Mouse (Mus musculus): ENCODE data around the gene Rabgap1l.

Gene Rabgap1l

DNA sequence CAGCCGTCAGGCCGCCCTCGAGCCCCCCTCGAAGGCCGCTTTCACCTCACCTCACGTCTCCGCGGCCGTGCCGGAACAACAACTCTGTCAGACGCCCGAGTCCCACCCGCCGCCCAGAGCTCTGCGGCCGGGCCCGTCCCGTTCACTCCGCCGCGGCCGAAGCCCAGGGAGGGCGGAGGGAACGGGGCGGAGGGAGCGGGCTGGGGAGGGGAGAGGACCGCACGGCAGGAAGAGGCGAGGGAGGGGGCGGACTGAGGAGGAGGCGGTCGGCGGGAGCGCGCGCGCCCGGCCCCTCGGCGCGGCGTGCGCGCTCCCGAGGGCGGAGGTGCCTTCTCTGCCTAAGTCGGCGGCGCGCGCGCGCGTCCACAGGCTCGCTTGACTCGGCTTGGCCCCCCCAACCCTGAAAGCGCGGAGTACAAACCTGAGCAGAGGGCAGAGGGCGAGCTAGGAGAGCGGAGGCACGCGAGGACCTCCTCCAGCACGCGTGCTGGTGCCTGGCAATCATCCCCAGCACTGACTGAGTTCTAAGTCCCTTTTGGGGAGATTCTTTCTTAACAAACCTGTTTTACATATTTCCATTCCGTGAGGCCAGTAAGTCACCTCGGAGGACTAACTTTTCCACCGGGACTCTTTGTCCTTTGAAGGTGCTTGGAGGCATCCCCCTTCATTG, at the start of gene Rabgap1l:
Gene Rabgap1l, minus strand, starts transcription at position 526 of the 670 bp plus-strand sequence.
- peak; percentile 79 to 82 for DNase-seq

DNA sequence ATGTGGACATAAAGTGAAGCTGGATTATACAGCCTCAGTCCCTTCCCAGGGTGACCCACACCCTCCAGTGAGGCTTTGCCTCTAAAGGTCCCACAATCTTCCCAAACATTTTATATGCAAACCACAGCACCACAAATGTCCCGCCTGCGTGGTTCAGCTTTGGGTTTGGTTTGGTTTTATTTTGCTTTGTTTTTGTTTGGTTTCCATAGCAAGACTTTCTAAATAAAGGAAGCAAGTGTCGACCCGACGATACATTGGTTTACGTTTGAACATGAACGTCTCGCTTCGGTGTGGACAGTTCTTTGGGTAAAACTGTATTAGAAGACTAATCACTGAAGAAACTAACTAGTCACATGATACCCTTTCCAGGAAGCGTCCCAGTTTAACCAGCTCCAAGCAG, 49.6 kb upstream of the Rabgap1l start:
- DNase-seq = no peak

DNA sequence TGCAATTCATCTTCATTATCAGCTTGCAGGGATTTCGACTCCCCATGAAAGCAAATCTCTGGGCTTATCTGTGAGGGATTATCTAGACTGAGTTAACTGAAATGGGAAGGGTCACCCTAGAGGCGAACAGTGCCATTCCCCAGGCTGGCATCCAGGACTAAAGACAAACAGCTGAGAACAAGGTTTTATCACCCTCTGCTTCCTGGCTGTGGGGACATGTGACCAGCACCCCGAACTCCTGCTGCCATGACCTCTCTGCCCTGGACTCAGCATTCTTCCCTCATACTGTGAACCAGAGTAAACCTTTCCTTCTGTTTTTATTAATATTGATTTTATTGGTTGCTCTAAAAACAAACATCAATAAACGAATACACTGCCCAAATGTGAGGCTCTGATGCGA, 47.6 kb upstream of the Rabgap1l start:
- DNase-seq = no peak

DNA sequence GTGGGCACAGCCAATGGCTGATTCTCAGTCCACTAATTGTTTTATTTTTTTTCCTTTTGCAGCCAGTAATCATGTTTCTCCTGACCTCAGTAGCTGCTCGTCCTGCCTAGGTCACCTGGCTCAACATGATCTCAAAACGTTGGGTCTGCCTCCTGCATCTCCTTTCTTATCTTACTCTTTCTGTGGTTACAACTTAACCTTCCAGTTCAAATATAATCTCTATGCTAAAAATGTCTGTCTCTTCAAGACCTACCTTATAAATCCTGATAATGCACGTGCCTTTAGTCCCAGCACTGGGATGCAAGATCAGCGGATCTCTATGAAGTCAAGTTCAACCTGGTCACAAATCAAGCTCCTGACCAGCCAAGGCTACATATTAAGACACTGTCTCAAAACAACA, 46.1 kb upstream of the Rabgap1l start:
- DNase-seq = no peak

DNA sequence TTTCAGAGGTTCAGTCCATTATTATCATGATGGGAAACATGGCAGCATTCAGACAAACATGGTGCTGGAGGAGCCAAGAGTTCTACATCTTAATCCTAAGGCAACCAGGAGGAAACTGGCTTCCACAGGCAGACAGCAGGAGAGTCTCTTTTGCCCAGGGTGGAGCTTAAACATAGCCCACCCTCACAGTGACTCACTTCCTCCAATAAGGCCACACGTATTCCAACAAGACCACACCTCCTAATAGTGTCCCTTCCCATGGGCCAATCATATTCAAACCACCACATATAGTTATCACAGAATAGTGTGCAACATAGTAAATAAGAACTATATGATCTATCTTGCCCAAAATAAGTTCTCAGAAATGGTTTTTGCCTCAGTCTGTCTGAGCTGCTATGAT, 41.4 kb upstream of the Rabgap1l start:
- no peak for DNase-seq

GRCm38 (mm10) chr1:160832267-160833021, 39.4 kb upstream of the Rabgap1l start:
- no peak for DNase-seq

- DNase-seq = no peak
Observed at GRCm38 (mm10) chr1:160830608-160831498, 37.8 kb upstream of the Rabgap1l start.

DNA sequence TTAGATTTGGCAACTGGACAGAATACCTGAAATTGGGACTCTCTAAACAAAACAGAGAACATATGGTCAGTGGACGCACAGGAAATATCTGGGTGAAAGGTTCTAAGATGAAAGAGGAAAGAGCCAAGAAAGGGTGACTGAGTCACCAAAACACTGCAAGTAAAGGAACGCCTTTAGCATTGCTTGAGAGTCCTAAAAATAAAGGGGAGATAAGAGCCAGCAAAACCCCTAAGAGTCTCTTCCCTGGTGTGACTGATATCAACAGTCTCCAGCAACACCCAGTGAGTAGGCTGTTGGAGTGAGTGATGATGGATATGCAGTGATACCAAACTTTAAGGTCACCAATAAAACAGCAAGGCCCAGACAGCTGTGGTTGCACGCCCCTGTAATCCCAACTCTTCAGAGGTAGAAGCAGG, 32.4 kb upstream of the Rabgap1l start:
- no peak for DNase-seq

DNA sequence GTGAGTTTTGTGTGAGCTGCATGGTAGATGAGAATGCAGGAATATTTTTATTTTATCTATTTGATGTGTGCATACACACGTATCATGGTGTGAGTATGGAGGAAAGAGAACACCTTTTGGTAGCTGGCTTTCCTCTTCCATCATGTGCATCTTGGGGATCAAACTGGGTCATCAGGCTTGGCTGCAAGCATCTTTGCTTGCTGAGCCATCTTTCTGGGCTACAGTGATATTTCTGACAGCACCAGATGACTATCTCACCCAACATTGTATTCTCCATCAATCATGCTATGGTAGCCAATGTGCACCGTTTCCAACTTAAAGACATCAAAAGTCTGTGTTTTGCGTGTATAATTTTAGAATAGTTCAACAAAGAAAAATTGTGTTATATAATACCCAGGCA, 30.6 kb upstream of the Rabgap1l start:
- DNase-seq = no peak

- DNase-seq = no peak
Observed at GRCm38 (mm10) chr1:160814198-160814597, 21.2 kb upstream of the Rabgap1l start.

DNA sequence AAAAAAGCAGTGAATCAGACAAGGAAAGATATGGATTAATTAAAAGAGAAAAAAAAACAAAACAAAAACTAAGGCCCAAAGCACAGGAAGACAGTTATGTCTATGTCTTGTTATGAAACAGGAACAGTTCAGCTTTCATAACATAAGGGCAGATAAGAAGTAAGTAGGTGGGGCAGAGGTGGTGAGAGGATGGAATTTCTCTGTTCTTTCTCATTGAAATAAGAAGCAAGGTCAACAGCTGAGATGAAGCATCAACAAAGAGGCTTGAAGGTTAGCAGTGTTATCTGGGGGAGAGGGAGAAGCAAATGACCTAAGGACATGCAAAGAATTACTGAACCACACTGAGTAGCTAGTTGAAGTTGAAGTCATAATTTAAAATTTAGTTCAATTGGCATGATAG, 19.4 kb upstream of the Rabgap1l start:
- no peak for DNase-seq

GRCm38 (mm10) chr1:160811930-160812329, 18.9 kb upstream of the Rabgap1l start:
- no peak for DNase-seq

DNA sequence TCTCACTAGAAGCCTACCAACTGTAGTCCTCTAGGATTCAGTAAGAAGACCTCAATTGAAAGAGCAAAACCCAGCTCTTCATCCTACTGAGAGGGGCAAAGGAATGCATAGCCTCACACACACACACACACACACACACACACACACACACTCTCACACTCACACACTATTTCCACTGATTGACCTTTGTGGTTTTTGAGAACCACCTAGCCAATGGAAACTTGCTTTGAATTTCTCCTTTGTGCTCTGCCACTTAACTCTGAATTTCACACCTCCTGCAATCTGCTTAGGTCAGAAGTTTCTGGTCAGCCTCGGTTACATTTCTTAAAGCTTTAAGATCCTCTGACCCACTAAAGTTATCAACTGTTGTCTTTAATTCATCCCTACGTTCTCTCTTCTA, 12.3 kb upstream of the Rabgap1l start:
- no peak for DNase-seq

DNA sequence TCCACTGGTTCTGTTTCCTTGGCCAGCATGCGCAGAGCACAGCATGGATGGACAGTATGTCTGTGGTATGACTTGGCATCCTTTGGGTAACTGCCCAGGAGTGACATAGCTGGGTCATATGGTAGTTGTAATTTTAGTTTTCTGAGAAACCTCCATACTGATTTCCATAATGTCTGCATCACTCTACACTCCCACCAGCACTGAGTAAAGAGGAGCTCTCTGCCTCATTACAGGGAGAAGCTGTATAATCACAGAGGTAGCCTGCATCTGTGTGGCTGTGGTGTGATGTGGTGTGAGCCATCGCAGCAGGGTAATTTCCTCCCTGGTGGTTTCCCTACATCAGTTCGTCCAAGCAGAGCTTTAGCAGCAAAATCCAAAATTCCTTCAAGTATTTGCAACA, 7.0 kb upstream of the Rabgap1l start:
- no peak for DNase-seq

DNA sequence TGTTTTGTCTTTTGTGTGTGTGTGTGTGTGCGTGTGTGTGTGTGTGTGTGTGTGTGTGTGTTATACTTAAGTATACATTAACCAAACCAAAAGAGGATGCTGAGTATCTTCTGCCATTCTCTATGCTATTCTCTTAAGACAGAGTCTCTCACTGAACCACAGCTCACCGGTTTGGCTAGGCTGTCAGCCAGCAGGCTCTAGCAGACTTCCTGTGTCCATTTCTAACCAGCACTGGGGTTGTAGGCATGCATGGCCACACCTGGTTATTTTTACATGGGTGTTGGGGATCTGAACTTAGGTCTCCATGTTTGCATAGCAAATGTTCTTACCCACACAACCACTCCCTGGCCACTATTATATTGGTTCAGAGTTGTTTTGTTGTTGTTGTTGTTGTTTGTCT, 2.0 kb upstream of the Rabgap1l start:
- no peak for DNase-seq

- DNase-seq = no peak
Observed at GRCm38 (mm10) chr1:160793791-160794757, 1.1 kb upstream of the Rabgap1l start.

DNA sequence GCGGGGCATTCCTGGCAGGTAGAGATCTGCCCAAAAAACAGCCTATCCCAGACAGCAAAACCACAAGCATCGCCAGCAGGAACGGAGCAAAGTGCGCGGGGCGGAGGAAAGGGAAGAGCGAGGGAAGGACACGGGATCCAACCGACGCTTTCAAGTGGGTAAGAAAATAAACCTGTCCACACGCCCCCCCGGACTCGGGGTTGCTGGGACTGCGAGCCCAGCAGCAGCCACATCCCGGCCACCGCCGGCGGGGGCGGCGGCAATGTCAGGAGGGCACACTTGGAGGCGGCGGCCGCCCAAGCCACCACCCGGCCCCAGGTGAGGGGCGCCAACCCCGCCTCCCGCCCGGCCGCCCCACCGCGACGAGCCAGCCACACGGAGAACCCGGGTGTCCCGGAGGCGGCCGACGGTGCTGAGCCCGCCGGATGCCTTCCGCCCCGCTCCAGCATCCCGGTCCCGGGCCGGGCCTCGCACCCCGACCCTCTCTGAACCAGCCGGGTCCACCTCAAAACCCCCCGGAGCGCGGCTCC, 790 bp downstream of the Rabgap1l start:
- DNase-seq = no peak

DNA sequence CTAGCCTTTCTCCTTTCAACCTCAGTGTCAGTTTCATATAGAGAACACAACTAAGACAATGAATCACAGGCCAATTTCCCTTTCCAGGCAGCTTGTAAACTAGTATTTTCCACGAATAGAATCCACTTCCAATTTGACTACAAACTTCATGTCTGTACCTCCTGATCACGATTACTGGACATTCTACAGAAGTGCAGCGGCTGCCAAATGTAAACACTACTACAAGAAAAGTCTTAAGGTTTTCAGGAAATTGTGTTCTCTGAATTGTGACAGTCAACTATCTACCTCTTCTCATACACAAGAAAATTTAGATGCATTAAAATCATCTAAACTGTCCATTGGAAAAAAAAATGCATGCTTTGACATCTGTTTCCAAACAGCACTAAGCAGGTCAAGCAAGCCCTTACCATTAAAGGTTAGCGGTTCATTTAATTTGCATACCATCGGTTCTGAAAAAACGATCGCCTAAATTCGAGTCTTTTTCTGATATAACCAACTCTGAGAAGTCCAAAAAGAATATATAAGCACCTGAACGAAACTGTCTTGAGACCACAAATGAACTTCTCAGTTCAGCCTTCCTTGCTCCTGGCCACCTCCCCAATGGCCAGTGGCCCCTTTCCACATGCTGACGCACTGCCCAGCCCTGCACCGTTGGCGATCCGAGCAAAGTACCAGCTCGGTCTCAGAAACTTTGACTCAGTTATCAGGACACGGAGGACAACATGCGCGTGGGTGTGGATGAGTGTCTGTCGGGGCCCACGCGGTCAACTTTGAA, 1.4 kb downstream of the Rabgap1l start:
- no peak for DNase-seq

DNA sequence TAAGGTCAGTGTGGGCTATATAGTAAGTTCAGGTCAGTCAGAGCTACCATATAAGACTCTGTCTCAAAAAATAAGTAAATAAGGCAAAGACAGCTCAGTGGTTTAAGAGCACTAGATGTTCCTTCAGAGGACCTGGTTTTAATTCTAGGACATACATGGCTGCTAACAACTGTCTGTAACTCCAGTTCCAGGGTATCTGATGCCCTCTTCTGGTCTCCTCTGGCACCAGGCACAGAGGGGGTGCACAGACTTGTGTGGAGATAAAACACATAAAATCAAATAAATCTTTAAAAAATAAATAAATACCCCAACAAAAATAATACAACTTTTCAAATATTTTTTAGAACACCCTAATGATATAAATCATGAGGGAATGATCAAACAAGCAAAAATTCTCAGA, 2.4 kb downstream of the Rabgap1l start:
- DNase-seq = no peak

GRCm38 (mm10) chr1:160789876-160790275, 3.1 kb downstream of the Rabgap1l start:
- no peak for DNase-seq

- DNase-seq = no peak
Observed at GRCm38 (mm10) chr1:160787926-160788325, 5.1 kb downstream of the Rabgap1l start.
